Mouse (Mus musculus): ENCODE data around the gene Krt10. TPM values are rescaled to one million over a fixed set of nuclear protein-coding genes. Genes with fewer than 3 reads are reported as not detected.

The Krt10 gene
- total RNA-seq (2023), result 2.1 to 3.6 TPM (median 2.4 TPM) in 4 replicates

GRCm38 (mm10) chr11:99389264-99389663, at the start of gene Krt10:
TSS of gene Krt10 (minus strand) at chr11:99389364.

DNA sequence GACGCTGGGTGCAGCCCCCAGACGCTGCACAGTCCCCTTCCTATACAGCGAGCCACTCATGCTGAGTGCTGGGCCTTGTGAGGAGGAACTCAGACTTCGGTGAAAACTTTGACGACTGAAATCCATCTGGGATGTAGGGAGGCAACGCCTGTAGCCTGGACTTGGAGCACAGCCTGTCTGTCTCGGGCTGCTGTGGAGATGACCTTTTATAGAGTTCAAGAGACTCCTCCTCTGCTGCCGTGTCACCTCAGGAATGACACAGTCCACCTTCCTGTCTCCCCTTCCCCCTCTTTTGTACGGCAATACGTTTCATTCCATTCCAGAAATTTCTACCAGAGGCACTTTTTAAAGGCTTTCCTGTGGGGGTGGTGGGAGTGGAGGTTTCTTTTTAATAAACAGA, 48.8 kb upstream of the Krt10 start, which contains the start of gene Krt20:
TSS of gene Krt20 (minus strand) at position 179 of the 400 bp plus-strand sequence.

DNA sequence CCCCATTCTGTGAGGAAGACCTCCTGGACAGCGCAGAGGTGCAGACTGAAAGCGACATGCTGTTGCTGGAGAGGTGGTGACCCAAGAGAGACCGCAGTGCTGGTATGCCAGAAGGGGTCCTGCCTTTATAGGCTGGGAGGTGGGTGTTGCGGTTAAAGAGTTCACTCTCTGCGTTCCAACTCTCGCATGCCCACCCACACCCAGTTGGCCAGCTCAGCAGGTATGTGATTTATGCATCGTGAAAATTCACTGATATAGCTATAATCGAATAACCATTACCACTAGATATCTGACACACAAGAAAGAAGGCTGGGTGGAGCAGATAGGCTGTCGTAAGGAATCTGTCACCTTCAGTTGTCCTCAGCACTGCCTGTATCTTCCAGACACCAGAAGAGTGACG, 33.0 kb upstream of the Krt10 start, which contains the start of gene Krt12:
TSS of gene Krt12 (minus strand) at position 101 of the 400 bp plus-strand sequence.

GRCm38 (mm10) chr11:99374803-99375202, 14.4 kb downstream of the Krt10 start, which contains the start of gene Krt28:
TSS of gene Krt28 (minus strand) at chr11:99374903.

DNA sequence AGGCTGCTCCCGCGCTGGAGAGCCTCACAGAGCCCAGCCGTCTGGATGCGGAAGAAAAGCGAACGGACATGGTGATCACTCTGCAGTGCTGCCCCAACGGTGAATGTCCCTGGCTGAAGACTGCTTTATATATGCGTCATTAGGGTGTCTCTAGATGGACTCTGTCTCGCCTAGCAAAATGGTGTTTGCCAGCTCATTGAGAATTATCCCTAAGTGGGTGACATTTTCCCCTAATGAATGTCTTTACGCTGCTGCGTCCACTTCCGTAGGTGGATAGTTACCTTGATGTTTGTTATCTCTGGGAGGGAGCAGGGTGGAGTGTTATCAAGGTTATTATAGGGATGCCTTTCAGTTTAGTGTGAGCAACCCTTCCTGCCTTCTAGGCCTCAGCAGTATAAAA, 38.2 kb downstream of the Krt10 start, which contains the start of gene Krt27:
TSS of gene Krt27 (minus strand) at position 101 of the 400 bp plus-strand sequence.

DNA sequence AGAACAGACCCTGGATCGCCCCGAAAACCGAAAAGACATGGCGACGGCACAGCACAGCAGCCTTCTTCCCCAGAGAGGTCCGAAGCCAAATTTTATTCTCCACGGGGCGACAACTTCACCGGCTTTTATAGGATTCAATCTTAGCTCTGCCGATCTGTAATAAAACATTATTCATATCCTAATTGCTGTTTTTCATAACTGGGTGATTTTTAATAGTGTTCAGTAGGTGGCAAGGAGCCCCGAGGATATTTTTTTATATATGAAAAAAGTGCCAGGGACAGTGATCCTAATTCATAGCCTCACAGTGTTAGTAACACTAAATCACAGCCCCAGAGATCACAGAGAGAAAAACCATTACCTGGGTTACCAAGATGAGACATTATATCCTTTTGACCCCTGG, 51.3 kb downstream of the Krt10 start, which contains the start of gene Krt26:
TSS of gene Krt26 (minus strand) at position 101 of the 400 bp plus-strand sequence.

Other genes with a start within 250 kb of the Krt10 start
- gene Ccr7, start 234.3 kb downstream of the Krt10 start, total RNA-seq (2023), result 903 to 950 TPM (median 930 TPM) in 4 replicates
- 150 to 170 TPM (median 165 TPM) in 4 replicates for gene Smarce1, start 158.3 kb downstream of the Krt10 start, total RNA-seq (2023)
- gene Krt222, start 145.3 kb downstream of the Krt10 start, total RNA-seq (2023), result 0.60 to 2.4 TPM (median 1.8 TPM) in 4 replicates
- gene Krt24, start 104.1 kb downstream of the Krt10 start, total RNA-seq (2023), result not detected in 4 replicates
- not detected in 4 replicates for gene Krt25, start 66.4 kb downstream of the Krt10 start, total RNA-seq (2023)
- not detected in 4 replicates for gene Krt26, start 51.4 kb downstream of the Krt10 start, total RNA-seq (2023)
- gene Krt27, start 38.3 kb downstream of the Krt10 start, total RNA-seq (2023), result not detected in 4 replicates
- not detected in 4 replicates for gene Krt28, start 14.5 kb downstream of the Krt10 start, total RNA-seq (2023)
- gene Krt12, start 32.9 kb upstream of the Krt10 start, total RNA-seq (2023), result not detected in 4 replicates
- gene Krt20, start 48.8 kb upstream of the Krt10 start, total RNA-seq (2023), result not detected in 4 replicates
- not detected in 4 replicates for gene Krt23, start 103.8 kb upstream of the Krt10 start, total RNA-seq (2023)
- gene Krt39, start 132.0 kb upstream of the Krt10 start, total RNA-seq (2023), result not detected in 4 replicates
- not detected in 4 replicates for gene Krt40, start 153.8 kb upstream of the Krt10 start, total RNA-seq (2023)
- gene Krtap3-3, start 161.5 kb upstream of the Krt10 start, total RNA-seq (2023), result not detected in 4 replicates
- not detected in 4 replicates for gene Krtap3-2, start 167.5 kb upstream of the Krt10 start, total RNA-seq (2023)
- gene Gm11939, start 170.1 kb upstream of the Krt10 start, total RNA-seq (2023), result not detected in 4 replicates
- not detected in 4 replicates for gene Krtap3-1, start 177.3 kb upstream of the Krt10 start, total RNA-seq (2023)
- gene Krtap1-5, start 191.7 kb upstream of the Krt10 start, total RNA-seq (2023), result not detected in 4 replicates
- not detected in 4 replicates for gene Krtap1-4, start 194.3 kb upstream of the Krt10 start, total RNA-seq (2023)
- gene Krtap1-3, start 202.0 kb upstream of the Krt10 start, total RNA-seq (2023), result not detected in 4 replicates
- not detected in 4 replicates for gene Krtap9-3, start 208.7 kb upstream of the Krt10 start, total RNA-seq (2023)
- not detected in 4 replicates for gene Gm11938, start 213.9 kb upstream of the Krt10 start, total RNA-seq (2023)
- gene Gm11937, start 220.8 kb upstream of the Krt10 start, total RNA-seq (2023), result not detected in 4 replicates
- not detected in 4 replicates for gene Krtap2-4, start 225.5 kb upstream of the Krt10 start, total RNA-seq (2023)
- not detected in 4 replicates for gene Gm11562, start 231.1 kb upstream of the Krt10 start, total RNA-seq (2023)
- gene Krtap4-1, start 238.9 kb upstream of the Krt10 start, total RNA-seq (2023), result not detected in 4 replicates
- not detected in 4 replicates for gene Krtap4-2, start 245.7 kb upstream of the Krt10 start, total RNA-seq (2023)

Data from B cell, adult 62 days (primary cell).